Mouse (Mus musculus) lung, embryonic 14.5 days (tissue): ENCODE measurements around the gene Zfp981. TPM values are rescaled to one million over a fixed set of nuclear protein-coding genes. Genes with fewer than 3 reads are reported as not detected.
A peak's percentile ranks its signal among the peaks of the same experiment; 100 is the strongest.
"Not testable (repeated sequence)": the region's sequence is repeated elsewhere in the genome, so short reads cannot be mapped to it uniquely, and the experiment has no call there.

Experiments
- ATAC-seq: fragments of 200-750 bp; cut with Nextera tagmentation; 2 replicates; pipeline ENCODE4 v1.8.0; 2017; ENCODE audit warnings: mild to moderate bottlenecking, moderate TSS enrichment, moderate library complexity; ENCODE audit not compliant: insufficient read depth
- DNase-seq: peaks from one replicate; pipeline ENCODE4 v3.0.0-alpha.2; 2015
- H3K27ac ChIP-seq: fragments of 300-500 bp; sonication (generic); 2 replicates; pipeline ENCODE4 v1.5.1; 2014; ENCODE audit warnings: low read depth, mild to moderate bottlenecking, moderate library complexity
- H3K27me3 ChIP-seq: fragments of 300-500 bp; sonication (generic); 2 replicates; pipeline ENCODE4 v1.6.1; 2014; ENCODE audit warnings: low read length, control low read depth; ENCODE audit not compliant: insufficient read depth
- H3K36me3 ChIP-seq: fragments of 300-500 bp; sonication (generic); 2 replicates; pipeline ENCODE4 v1.6.1; 2014; ENCODE audit warnings: control low read depth; ENCODE audit not compliant: insufficient read depth
- H3K4me1 ChIP-seq: fragments of 300-500 bp; sonication (generic); 2 replicates; pipeline ENCODE4 v1.6.1; 2014; ENCODE audit warnings: antibody characterized with exemption, control low read depth; ENCODE audit not compliant: insufficient read depth
- H3K4me2 ChIP-seq: fragments of 300-500 bp; sonication (generic); 2 replicates; pipeline ENCODE4 v1.6.1; 2014; ENCODE audit warnings: mild to moderate bottlenecking
- H3K4me3 ChIP-seq: fragments of 300-500 bp; sonication (generic); 2 replicates; pipeline ENCODE4 v1.5.1; 2014; ENCODE audit warnings: low read depth, low read length
- H3K9ac ChIP-seq: fragments of 300-500 bp; sonication (generic); 2 replicates; pipeline ENCODE4 v1.6.1; 2014
- H3K9me3 ChIP-seq: fragments of 300-500 bp; sonication (generic); 2 replicates; pipeline ENCODE4 v1.6.1; 2016; ENCODE audit warnings: low read depth, low read length, control low read depth
- CTCF ChIP-seq: IDR thresholded peaks from 2 replicates; pipeline ENCODE4 v1.5.1; 2016; ENCODE audit warnings: antibody characterized with exemption, low read depth
- WGBS: fragments of 180-500 bp; shearing (Covaris S2); extraction: QIAGEN DNeasy Blood & Tissue Kit; methylation state at CpG from one replicate; pipeline ENCODE4 v1.1.7; 2014; 5-methylcytosine and 5-hydroxymethylcytosine counted together
- polyA plus RNA-seq: library from polyadenylated mRNA; unstranded; fragments of >200 nt; fragmentation: Nextera tagmentation; extraction: Ambion mirVana; gene quantifications from 2 replicates; pipeline ENCODE4 v1.2.1, GENCODE M21; 2014

Zfp981 gene
- polyA plus RNA-seq: 0.08 TPM in 1 of 2 replicates, not detected in the other

GRCm38 (mm10) chr4:146501727-146502126 lies at the start of gene Zfp981:
Gene Zfp981 (plus strand): TSS chr4:146502027.
- not testable (repeated sequence) for H3K4me2 ChIP-seq, H3K4me1 ChIP-seq, ATAC-seq, H3K27me3 ChIP-seq, H3K27ac ChIP-seq, H3K36me3 ChIP-seq, DNase-seq, H3K9ac ChIP-seq, H3K4me3 ChIP-seq
- peaks cover 23% of the 10 kb centered on the region for H3K9me3 ChIP-seq
- 81% methylated on average over 4 of the region's 4 CpGs for WGBS

GRCm38 (mm10) chr4:146452576-146452975 lies 49.3 kb upstream of the Zfp981 start:
- WGBS: 83% methylated on average over 2 of the region's 2 CpGs
- H3K36me3 ChIP-seq, H3K9ac ChIP-seq, DNase-seq, H3K4me2 ChIP-seq, ATAC-seq, H3K4me3 ChIP-seq, H3K4me1 ChIP-seq, H3K27me3 ChIP-seq, H3K27ac ChIP-seq: not testable (repeated sequence)
- peaks cover 54% of the 10 kb centered on the region for H3K9me3 ChIP-seq

DNA sequence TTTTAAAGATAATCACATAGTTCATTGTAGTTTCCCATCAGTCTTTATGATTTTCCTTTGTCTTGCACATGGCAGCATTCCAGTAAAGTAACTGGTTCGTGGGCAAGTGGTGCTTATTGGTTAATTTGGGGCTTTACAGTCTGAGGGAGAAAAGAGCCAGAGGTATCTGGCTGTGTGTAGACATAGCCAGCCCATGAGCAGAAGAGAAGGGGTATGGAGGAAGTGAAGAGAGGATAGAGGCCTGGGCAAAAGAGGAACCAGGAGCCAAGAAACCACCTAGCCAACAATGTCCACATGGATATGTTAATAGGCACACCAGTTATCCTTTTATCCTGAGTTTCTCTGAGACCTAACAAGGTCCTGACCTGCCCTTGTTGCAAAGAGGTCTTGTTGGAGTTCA lies 47.7 kb upstream of the Zfp981 start:
- not testable (repeated sequence) for H3K9ac ChIP-seq, DNase-seq, H3K36me3 ChIP-seq, H3K27me3 ChIP-seq, ATAC-seq, H3K4me1 ChIP-seq, H3K27ac ChIP-seq, H3K4me2 ChIP-seq, H3K4me3 ChIP-seq
- H3K9me3 ChIP-seq: peaks cover 46% of the 10 kb centered on the region
- WGBS: 53% methylated on average over 1 of the region's 1 CpGs

DNA sequence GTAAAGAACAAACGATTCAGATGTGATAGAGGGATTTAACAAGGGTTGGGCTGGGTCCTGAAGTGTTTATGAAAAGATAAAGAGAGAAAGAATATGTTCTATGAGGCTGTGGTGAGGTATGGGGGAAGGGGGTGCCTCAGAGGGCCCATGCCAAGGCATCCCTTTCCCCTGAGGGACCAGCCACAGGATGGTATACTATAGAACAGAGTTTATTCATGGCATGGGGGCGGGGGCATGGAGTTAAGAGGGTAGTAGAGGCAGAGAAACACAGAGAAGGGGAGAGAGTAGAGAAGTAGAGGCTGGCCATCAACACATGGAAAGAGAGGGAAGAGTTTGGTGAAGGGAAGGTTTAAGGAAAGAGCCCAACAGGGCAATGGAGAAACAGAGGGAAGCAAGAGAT lies 46.9 kb upstream of the Zfp981 start:
- Histone ChIP-seq H3K36me3 (no peaks in the 10 kb centered on the region), H3K4me2 (no peak overlapping the region), H3K9me3 (peaks cover 47% of the 10 kb centered on the region), H3K4me1 (no peaks in the 10 kb centered on the region), H3K27ac (no peak overlapping the region), H3K27me3 (no peaks in the 10 kb centered on the region), H3K4me3 (no peak overlapping the region), H3K9ac (no peak overlapping the region)
- ATAC-seq: no peak
- 37% methylated on average over 2 of the region's 2 CpGs for WGBS
- TF ChIP-seq CTCF: no peak
- DNase-seq: no peak

DNA sequence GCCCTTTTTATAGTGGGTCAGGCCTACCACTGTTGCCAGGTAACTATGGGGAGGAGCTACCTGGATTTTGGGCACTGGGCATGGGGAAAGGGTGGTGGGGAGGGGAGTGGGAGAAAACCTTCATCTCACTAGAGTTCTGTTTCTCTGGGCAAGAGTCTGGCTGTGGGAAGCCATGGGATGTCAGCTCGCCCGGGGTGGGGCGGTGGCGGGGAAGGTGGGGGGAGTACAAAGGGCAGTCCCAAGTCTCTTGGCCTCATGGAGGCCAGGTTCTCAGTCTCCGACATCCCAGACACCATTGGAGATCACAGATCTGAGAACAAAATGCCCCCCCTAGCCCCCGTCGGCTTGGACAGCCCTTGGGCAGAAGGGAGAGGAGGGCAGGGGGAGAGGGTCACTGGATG lies 46.5 kb upstream of the Zfp981 start:
- WGBS: 94% methylated on average over 7 of the region's 7 CpGs
- peaks cover 49% of the 10 kb centered on the region for H3K9me3 ChIP-seq
- H3K9ac ChIP-seq: no peak overlapping the region
- no peaks in the 10 kb centered on the region for H3K27me3 ChIP-seq
- ATAC-seq (peak; percentile 39; the same call in 1 of the 2 replicates), DNase-seq (no peak)
- H3K4me3 ChIP-seq: no peak overlapping the region
- H3K27ac ChIP-seq: no peak overlapping the region
- TF ChIP-seq CTCF: no peak
- H3K36me3 ChIP-seq: no peaks in the 10 kb centered on the region
- no peaks in the 10 kb centered on the region for H3K4me1 ChIP-seq
- no peak overlapping the region for H3K4me2 ChIP-seq

GRCm38 (mm10) chr4:146456061-146456726 lies 45.6 kb upstream of the Zfp981 start:
- no peak overlapping the region for H3K9ac ChIP-seq
- H3K27ac ChIP-seq: no peak overlapping the region
- 75% methylated on average over 4 of the region's 4 CpGs for WGBS
- TF ChIP-seq CTCF: no peak
- H3K9me3 ChIP-seq: peaks cover 53% of the 10 kb centered on the region
- no peaks in the 10 kb centered on the region for H3K27me3 ChIP-seq
- no peak for DNase-seq
- H3K4me1 ChIP-seq: no peaks in the 10 kb centered on the region
- H3K4me3 ChIP-seq: no peak overlapping the region
- no peak overlapping the region for H3K4me2 ChIP-seq
- no peaks in the 10 kb centered on the region for H3K36me3 ChIP-seq
- no peak for ATAC-seq

- H3K27me3 ChIP-seq: no peaks in the 10 kb centered on the region
- no peak overlapping the region for H3K9ac ChIP-seq
- ATAC-seq (no peak), DNase-seq (no peak)
- WGBS: 58% methylated on average over 2 of the region's 2 CpGs
- no peak overlapping the region for H3K27ac ChIP-seq
- H3K9me3 ChIP-seq: peaks cover 53% of the 10 kb centered on the region
- H3K4me1 ChIP-seq: no peaks in the 10 kb centered on the region
- H3K4me2 ChIP-seq: no peak overlapping the region
- H3K4me3 ChIP-seq: no peak overlapping the region
- TF ChIP-seq CTCF: no peak
- no peaks in the 10 kb centered on the region for H3K36me3 ChIP-seq
Observed at GRCm38 (mm10) chr4:146457126-146457525, 44.7 kb upstream of the Zfp981 start.
